Mouse (Mus musculus): ENCODE data around the gene Gm6793.
A peak's percentile ranks its signal among the peaks of the same experiment; 100 is the strongest.

DNA sequence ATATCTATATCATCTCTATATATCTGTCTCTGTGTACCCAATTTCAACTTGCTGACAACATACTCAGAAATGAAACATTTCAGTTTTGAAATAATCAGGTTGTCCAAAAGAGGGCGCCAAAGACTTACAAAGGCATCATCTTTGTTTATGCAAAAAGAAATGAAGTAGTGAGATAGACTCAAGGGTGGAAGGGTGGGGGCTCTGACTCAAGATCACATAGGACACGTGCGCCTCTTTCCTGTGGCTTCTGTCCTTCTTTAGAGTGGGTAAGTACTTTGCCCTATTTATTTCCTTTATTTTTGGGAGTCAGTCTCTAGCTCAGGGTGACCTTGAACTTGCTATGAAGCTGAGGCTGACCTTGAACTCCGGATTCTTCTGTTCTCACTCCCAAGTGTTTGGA lies 46.5 kb upstream of the Gm6793 start:
- TF ChIP-seq USF2 (conservative IDR thresholded peaks at IDR 0.05; ENCODE audit: low read depth, low read length) (no peak), ZMIZ1 (IDR thresholded peaks at IDR 0.05; ENCODE audit: low read depth, low read length) (no peak), POLR2A (IDR thresholded peaks at IDR 0.05; ENCODE audit: low read depth, low read length) (no peak), CTCF (conservative IDR thresholded peaks at IDR 0.05 in 1 of 2, IDR thresholded peaks at IDR 0.05 in 1 of 2; ENCODE audit: low read depth in 2 of 2, low read length in 2 of 2) (peak; percentile 49 to 84), MAX (IDR thresholded peaks at IDR 0.05; ENCODE audit: low read length) (peak; percentile 59; the same call in 1 of the 2 replicates), ZC3H11A (IDR thresholded peaks at IDR 0.05; ENCODE audit: low read depth, low read length) (no peak; the same call in 1 of the 2 replicates), ETS1 (conservative IDR thresholded peaks at IDR 0.05; ENCODE audit: low read depth, low read length) (no peak), EP300 (IDR thresholded peaks at IDR 0.05; ENCODE audit: low read length) (no peak), USF1 (IDR thresholded peaks at IDR 0.05; ENCODE audit: low read depth, low read length) (no peak)
